Mouse (Mus musculus) liver, embryonic 12.5 days (tissue): ENCODE measurements at regions not wholly inside any gene's neighbourhood (a gene's known extent, or its start where the extent isn't known, plus 50 kb on each side); places are given as distances from the start of the nearest gene placed in this dataset.

Source experiments
- ATAC-seq: fragments of 200-750 bp; cut with Nextera tagmentation; 2 replicates; pipeline ENCODE4 v1.8.0; 2017; ENCODE audit warnings: moderate number of reproducible peaks, mild to moderate bottlenecking, moderate library complexity
- H3K27ac ChIP-seq: fragments of 300-500 bp; sonication (generic); 2 replicates; pipeline ENCODE4 v1.5.1; 2016; ENCODE audit warnings: mild to moderate bottlenecking
- H3K27me3 ChIP-seq: fragments of 300-500 bp; sonication (generic); replicated peaks from 2 replicates; pipeline ENCODE4 v1.6.1; 2016; ENCODE audit warnings: mild to moderate bottlenecking, moderate library complexity
- H3K36me3 ChIP-seq: fragments of 300-500 bp; sonication (generic); 2 replicates; pipeline ENCODE4 v1.6.1; 2016; ENCODE audit warnings: mild to moderate bottlenecking, moderate library complexity
- H3K4me1 ChIP-seq: fragments of 300-500 bp; sonication (generic); 2 replicates; pipeline ENCODE4 v1.6.1; 2016
- H3K4me2 ChIP-seq: fragments of 300-500 bp; sonication (generic); 2 replicates; pipeline ENCODE4 v1.6.1; 2016; ENCODE audit warnings: mild to moderate bottlenecking, moderate library complexity
- H3K4me3 ChIP-seq: fragments of 300-500 bp; sonication (generic); 2 replicates; pipeline ENCODE4 v1.5.1; 2016; ENCODE audit warnings: mild to moderate bottlenecking, moderate library complexity
- H3K9ac ChIP-seq: fragments of 300-500 bp; sonication (generic); 2 replicates; pipeline ENCODE4 v1.6.1; 2016; ENCODE audit warnings: mild to moderate bottlenecking, moderate library complexity
- H3K9me3 ChIP-seq: fragments of 300-500 bp; sonication (generic); replicated peaks from 2 replicates; pipeline ENCODE4 v1.6.1; 2016; ENCODE audit warnings: mild to moderate bottlenecking, moderate library complexity
- WGBS: fragments of 180-500 bp; shearing (Covaris S2); methylation state at CpG from one replicate; pipeline ENCODE4 v1.1.7; 2016; ENCODE audit not compliant: insufficient replicate concordance; 5-methylcytosine and 5-hydroxymethylcytosine counted together

DNA sequence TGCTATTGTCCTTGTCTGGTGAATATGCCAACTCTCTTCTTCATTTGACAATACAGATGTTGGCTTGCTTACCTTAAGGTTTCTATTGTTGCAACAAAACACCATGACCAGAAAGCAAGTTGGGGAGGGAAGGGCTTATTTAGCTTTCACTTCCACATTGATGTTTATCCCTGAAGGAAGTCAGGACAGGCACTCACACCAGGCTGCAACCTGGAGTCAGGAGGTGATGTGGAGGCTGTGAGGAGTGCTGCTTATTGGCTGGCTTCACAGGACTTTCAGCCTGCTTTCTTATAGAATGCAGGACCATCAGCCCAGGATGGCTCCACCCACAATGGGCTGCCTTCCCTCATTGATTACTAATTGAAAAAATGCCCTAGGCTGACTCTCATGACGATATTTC, 177.9 kb upstream of the Kif2a start:
- no peaks in the 10 kb centered on the region for H3K36me3 ChIP-seq
- H3K4me1 ChIP-seq, result no peaks in the 10 kb centered on the region
- H3K9me3 ChIP-seq, result no peaks in the 10 kb centered on the region
- H3K27me3 ChIP-seq, result no peaks in the 10 kb centered on the region
- H3K9ac ChIP-seq, result no peak overlapping the region
- WGBS, result 39% methylated on average over 1 of the region's 1 CpGs
- H3K27ac ChIP-seq, result no peak overlapping the region
- ATAC-seq, result no peak
- no peak overlapping the region for H3K4me3 ChIP-seq
- no peak overlapping the region for H3K4me2 ChIP-seq

DNA sequence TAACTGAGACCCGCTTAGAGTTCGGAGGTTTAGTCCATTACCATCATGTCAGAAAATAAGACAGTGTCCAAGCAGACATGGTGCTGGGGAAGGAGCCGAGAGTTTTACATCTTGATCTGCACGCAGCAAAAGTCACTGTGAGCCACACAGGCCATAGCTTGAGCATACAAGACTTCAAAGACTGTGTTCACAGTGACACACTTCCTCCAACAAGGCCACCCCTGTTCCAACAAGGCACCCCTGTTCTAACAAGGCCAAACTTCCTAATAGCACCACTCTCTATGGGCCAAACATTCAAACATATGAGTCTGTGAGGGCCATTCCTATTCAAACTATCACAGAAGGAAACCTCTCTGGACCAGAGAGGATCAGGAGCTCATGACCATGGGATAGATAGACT, 171.5 kb upstream of the Kif2a start:
- Histone ChIP-seq H3K4me1 (no peaks in the 10 kb centered on the region), H3K9ac (no peak overlapping the region), H3K4me2 (no peak overlapping the region), H3K27me3 (no peaks in the 10 kb centered on the region), H3K4me3 (no peak overlapping the region), H3K9me3 (no peaks in the 10 kb centered on the region), H3K36me3 (no peaks in the 10 kb centered on the region), H3K27ac (no peak overlapping the region)
- WGBS, result 59% methylated on average over 4 of the region's 4 CpGs
- no peak for ATAC-seq

DNA sequence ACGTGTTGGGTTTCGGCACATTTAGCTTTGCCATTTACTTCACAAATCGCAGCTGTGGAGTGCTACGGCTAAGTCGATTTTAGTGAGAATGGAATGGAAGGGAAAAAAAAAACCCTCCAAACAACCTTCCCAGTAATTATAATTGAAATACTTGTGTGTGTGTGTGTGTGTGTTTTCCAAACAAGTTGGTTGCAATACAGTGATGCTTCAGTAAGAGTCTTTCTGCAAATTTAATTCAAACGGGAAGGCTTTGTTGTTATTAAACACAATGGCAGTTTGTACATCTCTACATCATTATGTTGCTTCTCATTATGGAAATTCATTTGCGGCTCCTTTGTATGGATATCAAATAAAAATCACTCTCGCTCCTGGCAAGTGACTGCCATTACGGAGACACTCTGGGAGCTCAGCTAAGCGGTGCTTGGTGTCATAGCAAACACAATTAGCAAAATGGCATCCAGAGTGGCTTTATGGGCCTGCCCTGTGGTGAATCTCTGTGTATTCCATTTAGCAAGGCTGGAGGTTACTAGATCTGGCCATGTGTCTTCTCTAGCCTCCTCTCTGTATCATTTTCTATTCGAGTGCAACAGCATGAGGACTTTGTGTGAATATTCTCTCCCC, 165.4 kb upstream of the Kif2a start:
- ATAC-seq, result no peak
- Histone ChIP-seq H3K27ac (no peak overlapping the region), H3K4me3 (no peak overlapping the region), H3K9ac (no peak overlapping the region), H3K36me3 (no peaks in the 10 kb centered on the region), H3K4me1 (no peaks in the 10 kb centered on the region), H3K27me3 (no peaks in the 10 kb centered on the region), H3K9me3 (no peaks in the 10 kb centered on the region), H3K4me2 (no peak overlapping the region)
- WGBS, result 74% methylated on average over 11 of the region's 11 CpGs

DNA sequence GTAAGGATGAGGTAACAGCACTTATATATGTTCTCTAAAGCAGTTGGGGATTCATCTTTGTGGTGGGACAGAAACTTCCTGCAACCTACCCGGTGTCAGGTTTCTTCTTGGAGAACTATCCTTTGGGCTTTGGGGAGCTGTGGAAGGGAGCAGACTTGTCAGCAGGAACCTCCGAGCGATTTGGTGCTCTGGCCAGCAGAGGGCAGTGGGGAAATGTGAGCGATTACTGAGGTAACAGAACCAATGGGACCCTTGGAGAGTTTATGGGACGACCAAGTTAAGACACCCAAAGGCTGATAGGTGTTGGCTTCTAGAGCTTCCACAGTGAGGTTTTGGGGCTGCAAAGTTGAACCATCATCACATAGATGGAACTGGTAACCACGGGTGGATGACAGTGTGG, 160.6 kb upstream of the Kif2a start:
- no peaks in the 10 kb centered on the region for H3K27me3 ChIP-seq
- no peak overlapping the region for H3K9ac ChIP-seq
- no peak overlapping the region for H3K27ac ChIP-seq
- H3K4me1 ChIP-seq, result no peaks in the 10 kb centered on the region
- H3K9me3 ChIP-seq, result no peaks in the 10 kb centered on the region
- 20% methylated on average over 6 of the region's 6 CpGs for WGBS
- H3K4me2 ChIP-seq, result no peak overlapping the region
- H3K36me3 ChIP-seq, result no peaks in the 10 kb centered on the region
- ATAC-seq, result no peak
- no peak overlapping the region for H3K4me3 ChIP-seq

DNA sequence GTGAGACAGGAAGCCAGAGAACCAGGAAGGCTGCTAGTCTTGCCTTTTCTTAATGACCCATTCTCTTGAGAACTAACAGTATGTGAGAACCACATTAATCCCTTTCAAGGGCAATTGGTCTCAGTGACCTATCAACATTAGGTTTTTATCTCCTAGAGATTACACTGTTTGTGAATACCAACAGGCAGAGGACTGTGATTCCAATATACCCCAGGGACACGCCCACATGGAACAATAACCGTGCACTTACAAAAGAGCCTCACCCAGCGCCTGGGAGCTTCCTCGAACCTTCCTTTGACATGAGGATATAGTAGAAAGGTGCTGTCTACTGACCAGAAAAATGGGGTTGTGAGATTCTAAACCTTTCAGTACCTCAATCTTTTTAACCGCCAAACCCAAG, 157.6 kb upstream of the Kif2a start:
- no peak for ATAC-seq
- H3K4me2 ChIP-seq, result no peak overlapping the region
- H3K36me3 ChIP-seq, result no peaks in the 10 kb centered on the region
- H3K9me3 ChIP-seq, result no peaks in the 10 kb centered on the region
- no peak overlapping the region for H3K4me3 ChIP-seq
- H3K9ac ChIP-seq, result no peak overlapping the region
- no peaks in the 10 kb centered on the region for H3K4me1 ChIP-seq
- no peak overlapping the region for H3K27ac ChIP-seq
- H3K27me3 ChIP-seq, result no peaks in the 10 kb centered on the region
- 61% methylated on average over 5 of the region's 5 CpGs for WGBS

DNA sequence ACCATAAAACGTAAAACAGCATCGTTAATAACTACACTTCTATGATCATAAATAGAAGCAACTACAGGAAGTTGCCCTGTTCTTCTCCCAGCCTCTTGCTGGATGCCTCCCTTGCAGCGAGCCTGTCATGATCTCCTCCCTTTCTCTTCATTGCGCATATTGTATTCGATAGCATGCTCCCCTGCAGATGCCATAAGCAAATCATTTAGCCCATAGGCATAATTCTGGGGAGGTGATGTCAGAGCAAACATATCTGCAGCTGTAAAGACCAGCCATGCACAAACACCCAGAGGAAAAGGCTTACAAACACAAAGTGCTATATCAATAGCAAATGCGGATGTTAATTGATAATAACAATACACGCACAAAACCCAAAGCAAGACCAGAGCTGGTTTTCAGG, 155.7 kb upstream of the Kif2a start:
- 80% methylated on average over 7 of the region's 7 CpGs for WGBS
- Histone ChIP-seq H3K27me3 (no peaks in the 10 kb centered on the region), H3K27ac (no peak overlapping the region), H3K4me3 (no peak overlapping the region), H3K4me1 (no peaks in the 10 kb centered on the region), H3K9ac (no peak overlapping the region), H3K9me3 (no peaks in the 10 kb centered on the region), H3K36me3 (no peaks in the 10 kb centered on the region), H3K4me2 (no peak overlapping the region)
- ATAC-seq, result no peak

DNA sequence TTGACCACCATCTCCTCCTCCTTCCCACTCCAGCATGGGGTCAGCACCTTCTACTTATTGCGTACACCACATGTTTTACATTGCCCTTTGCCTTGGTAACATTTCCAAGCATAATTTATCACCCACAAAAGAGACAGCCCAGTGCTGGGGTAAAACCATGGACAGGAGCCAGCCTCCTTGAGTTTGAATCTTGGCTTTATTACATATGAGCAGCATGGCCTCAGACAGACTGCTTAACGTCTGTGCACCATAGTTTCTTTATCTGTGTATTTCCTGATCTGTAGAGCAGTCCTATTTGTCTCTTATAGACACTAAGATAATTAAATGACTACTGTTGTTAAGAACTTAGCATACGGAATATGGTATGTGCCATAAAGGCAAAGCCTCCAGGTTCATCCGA, 154.0 kb upstream of the Kif2a start:
- Histone ChIP-seq H3K27ac (no peak overlapping the region), H3K4me3 (no peak overlapping the region), H3K9me3 (no peaks in the 10 kb centered on the region), H3K4me2 (no peak overlapping the region), H3K9ac (no peak overlapping the region), H3K27me3 (no peaks in the 10 kb centered on the region), H3K36me3 (no peaks in the 10 kb centered on the region), H3K4me1 (no peaks in the 10 kb centered on the region)
- 66% methylated on average over 4 of the region's 4 CpGs for WGBS
- ATAC-seq, result no peak

DNA sequence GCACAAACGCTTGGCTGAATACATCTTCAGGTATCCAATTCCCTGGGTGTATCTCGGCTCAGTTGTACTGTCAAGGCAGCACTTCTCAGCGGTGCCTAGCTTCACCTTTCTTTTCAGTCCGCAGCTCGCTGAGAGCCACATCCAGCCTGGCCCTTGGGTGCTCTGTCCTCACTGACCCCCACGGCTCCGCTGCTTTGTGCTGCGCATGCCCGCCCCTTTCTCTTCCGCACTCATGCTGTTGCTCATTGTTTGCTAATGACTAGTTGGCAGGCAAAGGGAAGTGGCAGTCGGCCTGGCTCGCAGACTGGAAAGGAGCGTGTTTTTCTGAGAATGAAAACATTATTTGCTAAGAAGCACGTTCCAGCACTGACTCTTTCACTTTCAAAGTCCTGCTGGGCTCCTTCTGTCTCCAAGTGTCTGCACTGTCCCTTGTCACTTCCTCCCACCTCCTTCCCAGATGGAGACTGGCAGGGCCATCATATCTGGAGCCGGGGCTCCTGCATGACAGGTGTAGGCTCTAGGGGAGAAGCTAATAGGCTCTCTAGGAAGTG, 146.7 kb upstream of the Kif2a start:
- Histone ChIP-seq H3K27me3 (no peaks in the 10 kb centered on the region), H3K9ac (no peak overlapping the region), H3K36me3 (no peaks in the 10 kb centered on the region), H3K9me3 (no peaks in the 10 kb centered on the region), H3K27ac (no peak overlapping the region), H3K4me3 (peak overlapping the region; percentile 30), H3K4me2 (peak overlapping the region; percentile 60), H3K4me1 (peaks cover 9% of the 10 kb centered on the region; the same call in 1 of the 2 replicates)
- no peak for ATAC-seq
- WGBS, result 15% methylated on average over 15 of the region's 15 CpGs

DNA sequence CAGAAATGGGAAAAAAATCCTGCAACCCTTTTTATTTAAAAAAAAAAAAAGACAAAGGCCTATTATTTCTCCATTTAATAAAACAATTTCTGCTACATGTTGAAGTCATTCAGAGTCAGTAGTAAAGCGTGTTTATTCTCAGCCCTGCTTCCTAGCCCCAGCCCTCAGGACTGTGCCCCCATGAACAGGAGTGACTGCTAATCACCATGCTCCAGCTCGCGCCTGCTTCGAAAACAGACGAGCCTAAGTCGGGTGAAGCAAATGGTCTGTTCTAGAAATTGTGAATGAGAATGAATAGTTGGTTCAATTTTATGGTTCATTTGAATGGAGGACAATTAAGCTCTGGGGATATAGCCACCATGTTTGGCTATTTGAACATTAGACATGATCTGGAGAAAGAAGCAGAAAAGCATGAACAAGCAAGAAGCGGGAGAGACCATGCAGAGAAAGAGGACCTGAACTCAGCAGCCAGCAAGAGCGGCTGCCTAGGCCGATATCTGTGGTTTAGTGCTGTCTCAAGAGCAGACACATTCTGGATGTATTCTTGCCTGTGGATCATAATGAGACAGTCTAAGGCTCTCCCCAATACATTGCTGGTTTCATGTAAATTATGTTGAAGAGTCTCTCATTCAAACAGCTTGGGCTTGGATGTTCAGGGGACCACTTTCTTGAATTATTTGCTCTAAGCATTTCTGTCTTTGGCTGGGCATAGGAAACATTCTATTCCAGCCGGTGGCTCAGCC, 146.1 kb upstream of the Kif2a start:
- 71% methylated on average over 10 of the region's 10 CpGs for WGBS

DNA sequence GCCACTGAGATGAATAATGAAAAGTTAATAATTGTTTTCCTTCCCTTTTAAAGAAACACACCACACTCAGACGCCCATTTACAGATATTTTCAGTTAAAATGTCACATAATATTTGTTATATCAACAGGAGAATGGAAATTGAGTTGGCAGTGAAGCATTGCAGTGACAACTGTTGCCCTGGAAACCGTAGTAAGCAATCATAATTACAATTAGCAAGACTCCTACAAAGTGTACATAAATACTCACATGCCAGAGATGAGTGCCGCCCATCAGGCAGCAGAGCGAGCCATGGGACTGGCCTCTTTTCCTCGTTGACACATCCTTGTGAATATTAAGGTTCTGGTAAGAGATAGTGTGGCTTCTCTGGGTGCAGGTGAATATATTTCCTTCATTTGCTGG, 129.6 kb upstream of the Kif2a start:
- no peak overlapping the region for H3K27ac ChIP-seq
- no peaks in the 10 kb centered on the region for H3K27me3 ChIP-seq
- ATAC-seq, result no peak
- no peak overlapping the region for H3K4me2 ChIP-seq
- WGBS, result 65% methylated on average over 5 of the region's 5 CpGs
- H3K9me3 ChIP-seq, result no peaks in the 10 kb centered on the region
- H3K36me3 ChIP-seq, result no peaks in the 10 kb centered on the region
- H3K4me1 ChIP-seq, result no peaks in the 10 kb centered on the region
- H3K4me3 ChIP-seq, result no peak overlapping the region
- no peak overlapping the region for H3K9ac ChIP-seq

More for the DNA sequence above, 146.1 kb upstream of the Kif2a start:
- H3K9me3 ChIP-seq, result no peaks in the 10 kb centered on the region
- H3K4me2 ChIP-seq, result peak overlapping the region; percentile 60
- no peaks in the 10 kb centered on the region for H3K36me3 ChIP-seq
- H3K9ac ChIP-seq, result no peak overlapping the region
- ATAC-seq, result no peak
- no peaks in the 10 kb centered on the region for H3K27me3 ChIP-seq
- H3K27ac ChIP-seq, result no peak overlapping the region
- H3K4me3 ChIP-seq, result peak overlapping the region; percentile 30
- H3K4me1 ChIP-seq, result peaks cover 9% of the 10 kb centered on the region; the same call in 1 of the 2 replicates

DNA sequence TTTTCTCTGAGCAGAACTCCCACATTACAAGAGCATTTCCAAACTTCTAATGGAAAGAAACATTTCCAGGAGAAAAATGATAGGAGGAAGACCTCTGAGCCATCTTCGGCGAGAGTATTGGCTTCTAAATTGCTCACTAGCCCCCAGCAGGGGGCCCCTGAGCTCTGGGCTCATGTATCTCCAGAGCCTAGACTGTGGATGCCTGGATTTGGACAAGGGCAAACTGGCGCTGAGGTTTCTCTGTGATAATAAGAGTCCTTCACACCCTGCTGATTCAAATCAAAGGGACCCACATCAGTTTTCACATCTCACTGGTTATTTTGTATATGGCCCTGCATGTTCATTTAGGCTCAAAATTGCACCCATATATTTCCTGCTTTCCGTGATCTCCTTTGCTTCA, 119.3 kb upstream of the Kif2a start:
- Histone ChIP-seq H3K9ac (no peak overlapping the region), H3K4me1 (no peaks in the 10 kb centered on the region), H3K27me3 (no peaks in the 10 kb centered on the region; the same call in 1 of the 2 replicates), H3K36me3 (no peaks in the 10 kb centered on the region), H3K4me2 (no peak overlapping the region), H3K9me3 (no peaks in the 10 kb centered on the region), H3K27ac (no peak overlapping the region), H3K4me3 (no peak overlapping the region)
- no peak for ATAC-seq
- WGBS, result 59% methylated on average over 4 of the region's 4 CpGs

DNA sequence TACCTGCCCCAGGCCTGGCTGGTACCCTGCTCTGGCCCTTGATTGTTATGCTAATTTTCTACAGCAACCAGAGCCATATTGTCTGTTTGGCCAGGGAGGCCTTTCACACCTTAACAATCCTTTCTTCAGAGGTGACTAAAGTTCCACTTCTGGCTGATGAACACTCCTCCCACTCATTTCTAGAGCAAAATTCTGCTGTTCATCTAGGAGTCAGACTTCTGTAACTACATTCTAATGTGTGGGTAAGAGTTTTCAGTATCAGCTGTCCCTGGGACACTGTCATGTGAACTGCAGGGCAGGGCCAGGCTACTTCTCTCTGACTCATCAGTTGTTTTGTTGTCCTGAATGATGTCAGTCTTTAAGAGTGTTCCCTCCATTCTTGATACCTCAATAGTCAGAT, 112.2 kb upstream of the Kif2a start:
- Histone ChIP-seq H3K4me1 (no peaks in the 10 kb centered on the region), H3K27me3 (no peaks in the 10 kb centered on the region; the same call in 1 of the 2 replicates), H3K4me2 (no peak overlapping the region), H3K4me3 (no peak overlapping the region), H3K36me3 (no peaks in the 10 kb centered on the region), H3K9ac (no peak overlapping the region), H3K27ac (no peak overlapping the region), H3K9me3 (no peaks in the 10 kb centered on the region)
- ATAC-seq, result no peak
